Mouse (Mus musculus) erythroid progenitor cell, adult 5-6 weeks (primary cell): Measurements from ENCODE around the gene Asb16. TPM values are rescaled to one million over a fixed set of nuclear protein-coding genes. Genes with fewer than 3 reads are reported as not detected.

ENCODE experiments used
- ATAC-seq: replicated peaks from 2 replicates; pipeline ENCODE4 v1.8.0; 2016; ENCODE audit warnings: moderate number of reproducible peaks, mild to moderate bottlenecking, moderate TSS enrichment, inconsistent platforms; ENCODE audit not compliant: poor library complexity, low FRiP score, severe bottlenecking
- total RNA-seq, 2 experiments: library from RNA; stranded (forward) in 1 of 2; stranded (reverse) in 1 of 2; fragments of 150-400 nt in 1 of 2; fragments of 186-747, 209-891 nt in 1 of 2; gene quantifications; 2 replicates each; pipeline versions ENCODE4 v1.2.3 to v1.2.4; 2015 to 2017; ENCODE audit warnings: low replicate concordance in 2 of 2

Gene Asb16
- not detected in 2 replicates for total RNA-seq (2015; ENCODE audit: low replicate concordance)
- not detected in 2 replicates for total RNA-seq (2017; ENCODE audit: low replicate concordance)

GRCm38 (mm10) chr11:102268520-102269244, at the start of gene Asb16:
Asb16 (plus strand) TSS chr11:102268743.
- no peak for ATAC-seq

GRCm38 (mm10) chr11:102218783-102219182, 49.8 kb upstream of the Asb16 start:
- ATAC-seq = peak; percentile 54

GRCm38 (mm10) chr11:102219247-102219993, 49.1 kb upstream of the Asb16 start:
- ATAC-seq = no peak

- ATAC-seq = no peak
Observed at GRCm38 (mm10) chr11:102219994-102220346, 48.6 kb upstream of the Asb16 start.

- no peak for ATAC-seq
Observed at GRCm38 (mm10) chr11:102220451-102220850, 48.1 kb upstream of the Asb16 start.

- ATAC-seq = no peak
Observed at GRCm38 (mm10) chr11:102221243-102221953, 47.1 kb upstream of the Asb16 start.

- ATAC-seq = no peak
Observed at GRCm38 (mm10) chr11:102221954-102222351, 46.6 kb upstream of the Asb16 start.

- no peak for ATAC-seq
Observed at GRCm38 (mm10) chr11:102223166-102223565, 45.4 kb upstream of the Asb16 start.

- no peak for ATAC-seq
Observed at GRCm38 (mm10) chr11:102224686-102225085, 43.9 kb upstream of the Asb16 start.

- ATAC-seq = no peak
Observed at GRCm38 (mm10) chr11:102225221-102225620, 43.3 kb upstream of the Asb16 start.

GRCm38 (mm10) chr11:102226067-102226978, 42.2 kb upstream of the Asb16 start:
- no peak for ATAC-seq

- no peak for ATAC-seq
Observed at GRCm38 (mm10) chr11:102227270-102228190, 41.0 kb upstream of the Asb16 start.

- ATAC-seq = no peak
Observed at GRCm38 (mm10) chr11:102228191-102228545, 40.4 kb upstream of the Asb16 start.

- no peak for ATAC-seq
Observed at GRCm38 (mm10) chr11:102228646-102229268, 39.8 kb upstream of the Asb16 start.

- peak; percentile 6; the same call in 1 of the 2 replicates for ATAC-seq
Observed at GRCm38 (mm10) chr11:102229331-102229953, 39.1 kb upstream of the Asb16 start.

- peak; percentile 97 for ATAC-seq
Observed at GRCm38 (mm10) chr11:102230006-102230741, 38.4 kb upstream of the Asb16 start, which contains the start of gene Hdac5. Hdac5 (minus strand) TSS chr11:102230166.

GRCm38 (mm10) chr11:102236022-102236421, 32.5 kb upstream of the Asb16 start:
- no peak for ATAC-seq
